Mouse (Mus musculus) retina, adult 2 months (tissue): ENCODE measurements around the gene Hapln4.
A peak's percentile ranks its signal among the peaks of the same experiment; 100 is the strongest.

Experiments
- DNase-seq: peaks from one replicate; pipeline ENCODE4 v3.0.0-alpha.2; 2012; ENCODE audit warnings: low read depth, low spot score

Hapln4 gene

GRCm38 (mm10) chr8:70139026-70139857, 56.0 kb downstream of the Hapln4 start, which contains the start of the genes Rfxank, Borcs8 and Mef2b:
Gene Rfxank (minus strand): TSS chr8:70139154.
Gene Borcs8 (plus strand): TSS chr8:70139499.
Gene Mef2b (plus strand): TSS chr8:70139711.
- peak; percentile 98 for DNase-seq

GRCm38 (mm10) chr8:70139981-70140380, 56.7 kb downstream of the Hapln4 start:
- no peak for DNase-seq
